Mouse (Mus musculus) embryonic facial prominence, embryonic 14.5 days (tissue): Measurements from ENCODE around the gene Commd1. TPM values are rescaled to one million over a fixed set of nuclear protein-coding genes. Genes with fewer than 3 reads are reported as not detected.

Experiments used
- ATAC-seq: fragments of 200-750 bp; cut with Nextera tagmentation; 2 replicates; pipeline ENCODE4 v1.8.0; 2017; ENCODE audit warnings: low read depth, moderate number of reproducible peaks, moderate TSS enrichment
- DNase-seq: peaks from one replicate; pipeline ENCODE4 v3.0.0-alpha.2; 2015; ENCODE audit warnings: low spot score
- H3K27ac ChIP-seq: fragments of 300-500 bp; sonication (generic); replicated peaks from 2 replicates; pipeline ENCODE4 v1.5.1; 2014; ENCODE audit warnings: low read depth, mild to moderate bottlenecking, low read length, moderate library complexity
- H3K27me3 ChIP-seq: fragments of 300-500 bp; sonication (generic); replicated peaks from 2 replicates; pipeline ENCODE4 v1.6.1; 2014; ENCODE audit warnings: low read length; ENCODE audit not compliant: control insufficient read depth, insufficient read depth
- H3K36me3 ChIP-seq: fragments of 300-500 bp; sonication (generic); 2 replicates; pipeline ENCODE4 v1.6.1; 2014; ENCODE audit warnings: low read length, mixed read lengths; ENCODE audit not compliant: control insufficient read depth, insufficient read depth
- H3K4me1 ChIP-seq: fragments of 300-500 bp; sonication (generic); 2 replicates; pipeline ENCODE4 v1.6.1; 2014; ENCODE audit warnings: antibody characterized with exemption, low read length; ENCODE audit not compliant: control insufficient read depth, insufficient read depth
- H3K4me2 ChIP-seq: fragments of 300-500 bp; sonication (generic); 2 replicates; pipeline ENCODE4 v1.6.1; 2014; ENCODE audit warnings: low read depth, mild to moderate bottlenecking, low read length, moderate library complexity, mixed read lengths
- H3K4me3 ChIP-seq: fragments of 300-500 bp; sonication (generic); 2 replicates; pipeline ENCODE4 v1.5.1; 2014; ENCODE audit warnings: low read depth, mild to moderate bottlenecking, low read length
- H3K9ac ChIP-seq: fragments of 300-500 bp; sonication (generic); 2 replicates; pipeline ENCODE4 v1.6.1; 2014; ENCODE audit warnings: low read depth, mild to moderate bottlenecking, low read length, moderate library complexity, mixed read lengths
- H3K9me3 ChIP-seq: fragments of 300-500 bp; sonication (generic); 2 replicates; pipeline ENCODE4 v1.6.1; 2016; ENCODE audit warnings: low read length; ENCODE audit not compliant: control insufficient read depth
- WGBS: fragments of 180-500 bp; shearing (Covaris S2); extraction: QIAGEN DNeasy Blood & Tissue Kit; methylation state at CpG from one replicate; pipeline ENCODE4 v1.1.7; 2014; 5-methylcytosine and 5-hydroxymethylcytosine counted together
- polyA plus RNA-seq: library from polyadenylated mRNA; unstranded; fragments of >200 nt; fragmentation: Nextera tagmentation; extraction: Ambion mirVana; gene quantifications from 2 replicates; pipeline ENCODE4 v1.2.1, GENCODE M21; 2014

Gene Commd1
- polyA plus RNA-seq, 1 experiment from 2014 or later = 376 TPM

GRCm38 (mm10) chr11:22902923-22903322 lies 79.3 kb downstream of the Commd1 start:
- H3K9ac ChIP-seq = no peak overlapping the region
- no peaks in the 10 kb centered on the region for H3K27me3 ChIP-seq
- no peaks in the 10 kb centered on the region for H3K4me1 ChIP-seq
- no peak overlapping the region for H3K4me3 ChIP-seq
- H3K36me3 ChIP-seq = peaks cover 9% of the 10 kb centered on the region; the same call in 1 of the 2 replicates
- no peak overlapping the region for H3K4me2 ChIP-seq
- no peaks in the 10 kb centered on the region for H3K9me3 ChIP-seq
- no peak overlapping the region for H3K27ac ChIP-seq
- no peak for ATAC-seq
- 78% methylated on average over 2 of the region's 2 CpGs for WGBS
- no peak for DNase-seq

- no peak overlapping the region for H3K4me2 ChIP-seq
- 84% methylated on average over 3 of the region's 3 CpGs for WGBS
- H3K9ac ChIP-seq = no peak overlapping the region
- no peak overlapping the region for H3K4me3 ChIP-seq
- no peak for ATAC-seq
- no peaks in the 10 kb centered on the region for H3K27me3 ChIP-seq
- no peak for DNase-seq
- peaks cover 9% of the 10 kb centered on the region; the same call in 1 of the 2 replicates for H3K36me3 ChIP-seq
- no peak overlapping the region for H3K27ac ChIP-seq
- H3K9me3 ChIP-seq = no peaks in the 10 kb centered on the region
- H3K4me1 ChIP-seq = no peaks in the 10 kb centered on the region
These were observed 82.1 kb downstream of the Commd1 start for GRCm38 (mm10) chr11:22900041-22900440.

DNA sequence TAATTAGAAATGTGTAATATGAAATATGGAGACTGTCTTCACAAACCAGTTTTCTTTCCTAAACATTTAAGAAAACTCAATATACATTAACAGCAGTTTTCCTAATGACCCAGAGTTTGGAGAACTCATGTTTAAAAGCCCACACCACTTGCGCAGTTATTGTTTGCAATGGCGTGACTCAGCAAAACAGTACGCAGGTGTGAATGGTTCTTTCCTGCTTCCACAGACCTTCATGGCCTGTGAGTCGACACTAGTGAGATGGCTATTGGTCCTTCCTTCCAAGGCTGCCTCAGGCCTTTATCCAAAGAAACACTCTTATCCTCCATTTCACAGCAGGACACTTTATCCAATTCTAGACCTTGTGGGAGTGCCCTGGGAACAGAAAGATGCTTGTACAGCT lies 84.5 kb downstream of the Commd1 start:
- Histone ChIP-seq H3K27ac (no peak overlapping the region), H3K9ac (no peak overlapping the region), H3K4me1 (no peaks in the 10 kb centered on the region), H3K36me3 (peaks cover 9% of the 10 kb centered on the region; the same call in 1 of the 2 replicates), H3K9me3 (no peaks in the 10 kb centered on the region), H3K27me3 (no peaks in the 10 kb centered on the region), H3K4me2 (no peak overlapping the region), H3K4me3 (no peak overlapping the region)
- ATAC-seq (no peak), DNase-seq (no peak)
- 89% methylated on average over 4 of the region's 4 CpGs for WGBS

- Histone ChIP-seq H3K4me2 (no peak overlapping the region), H3K4me3 (no peak overlapping the region), H3K4me1 (no peaks in the 10 kb centered on the region), H3K27me3 (no peaks in the 10 kb centered on the region), H3K36me3 (peaks cover 9% of the 10 kb centered on the region; the same call in 1 of the 2 replicates), H3K9ac (no peak overlapping the region), H3K9me3 (no peaks in the 10 kb centered on the region), H3K27ac (no peak overlapping the region)
- ATAC-seq = no peak
- WGBS = 89% methylated on average over 4 of the region's 4 CpGs
- DNase-seq = no peak
These were observed 85.1 kb downstream of the Commd1 start for GRCm38 (mm10) chr11:22897127-22897526.

GRCm38 (mm10) chr11:22893075-22893474 lies 89.1 kb downstream of the Commd1 start:
- ATAC-seq = no peak; the same call in 1 of the 2 replicates
- WGBS = 62% methylated on average over 3 of the region's 3 CpGs

DNA sequence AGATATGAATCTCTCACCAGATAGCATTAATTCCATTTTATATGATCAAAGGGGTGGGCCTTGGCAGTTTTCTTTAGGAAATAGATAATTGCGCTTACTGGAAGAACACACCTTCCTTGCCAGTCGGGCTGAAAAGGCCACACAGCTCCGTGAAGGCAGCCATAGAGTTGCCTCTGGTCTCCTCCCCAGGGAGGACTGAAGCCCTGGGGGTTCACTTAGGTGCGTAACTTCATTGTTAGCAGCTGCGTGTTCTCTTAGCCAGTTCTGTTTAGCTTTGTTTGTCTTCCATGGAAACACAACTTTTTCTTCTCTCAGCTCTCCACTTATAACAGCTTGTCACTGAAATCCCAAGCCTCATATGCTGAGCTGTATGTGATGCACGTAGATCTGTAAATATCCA lies 89.7 kb downstream of the Commd1 start:
- H3K9ac ChIP-seq = no peak overlapping the region
- DNase-seq (no peak), ATAC-seq (no peak)
- H3K36me3 ChIP-seq = no peaks in the 10 kb centered on the region
- H3K27me3 ChIP-seq = no peaks in the 10 kb centered on the region
- H3K4me2 ChIP-seq = no peak overlapping the region
- no peak overlapping the region for H3K27ac ChIP-seq
- H3K4me1 ChIP-seq = no peaks in the 10 kb centered on the region
- 66% methylated on average over 6 of the region's 6 CpGs for WGBS
- no peak overlapping the region for H3K4me3 ChIP-seq
- no peaks in the 10 kb centered on the region for H3K9me3 ChIP-seq

More at GRCm38 (mm10) chr11:22893075-22893474, 89.1 kb downstream of the Commd1 start:
- H3K9ac ChIP-seq = no peak overlapping the region
- no peaks in the 10 kb centered on the region for H3K36me3 ChIP-seq
- no peak overlapping the region for H3K27ac ChIP-seq
- no peak overlapping the region for H3K4me2 ChIP-seq
- H3K4me3 ChIP-seq = no peak overlapping the region
- no peaks in the 10 kb centered on the region for H3K27me3 ChIP-seq
- H3K4me1 ChIP-seq = no peaks in the 10 kb centered on the region
- no peak for DNase-seq
- H3K9me3 ChIP-seq = no peaks in the 10 kb centered on the region

DNA sequence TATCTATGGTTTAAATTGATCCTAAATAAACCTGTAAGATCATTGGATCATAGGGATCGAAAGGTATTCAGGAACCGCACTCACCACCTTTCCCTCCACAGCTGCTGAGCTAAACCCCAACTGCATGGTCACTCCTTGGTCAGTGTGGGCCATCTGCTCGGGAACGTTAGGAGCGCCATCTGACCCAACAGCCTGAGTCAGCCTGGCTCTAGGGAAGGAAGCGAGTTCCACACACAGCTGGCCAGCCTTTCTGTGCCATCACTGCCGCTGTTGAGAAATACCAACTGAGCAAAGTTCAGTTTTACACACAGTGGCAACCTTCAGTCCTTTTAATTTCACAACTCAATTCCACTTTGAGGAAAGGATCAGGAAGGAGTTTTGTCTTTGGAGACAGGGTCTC lies 90.3 kb downstream of the Commd1 start:
- no peaks in the 10 kb centered on the region for H3K4me1 ChIP-seq
- H3K4me3 ChIP-seq = no peak overlapping the region
- no peaks in the 10 kb centered on the region for H3K27me3 ChIP-seq
- no peaks in the 10 kb centered on the region for H3K36me3 ChIP-seq
- no peaks in the 10 kb centered on the region for H3K9me3 ChIP-seq
- H3K4me2 ChIP-seq = no peak overlapping the region
- no peak overlapping the region for H3K9ac ChIP-seq
- no peak overlapping the region for H3K27ac ChIP-seq
- ATAC-seq = no peak
- DNase-seq = no peak
- 88% methylated on average over 7 of the region's 7 CpGs for WGBS

DNA sequence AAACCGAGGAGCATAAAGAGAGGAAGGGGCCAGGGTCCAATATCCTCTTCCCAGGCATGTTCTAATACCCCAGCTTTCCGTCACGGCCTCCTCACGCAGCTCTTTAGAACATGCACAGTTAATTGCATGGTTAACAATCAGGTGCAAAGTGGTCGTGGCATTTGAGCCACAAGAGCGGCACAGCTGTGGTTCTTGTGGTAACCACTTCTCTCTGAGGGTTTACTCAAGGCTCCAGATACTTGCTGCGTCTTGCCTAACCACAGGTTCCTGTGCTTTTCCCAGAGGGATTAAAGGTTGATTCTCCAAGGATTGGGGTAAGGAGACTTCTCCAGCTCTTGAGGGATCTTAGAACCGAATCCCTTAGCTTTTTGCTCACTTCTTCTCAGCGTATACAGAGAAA lies 90.9 kb downstream of the Commd1 start:
- Histone ChIP-seq H3K4me1 (no peaks in the 10 kb centered on the region), H3K36me3 (no peaks in the 10 kb centered on the region), H3K4me3 (no peak overlapping the region), H3K4me2 (no peak overlapping the region), H3K27ac (no peak overlapping the region), H3K27me3 (no peaks in the 10 kb centered on the region), H3K9me3 (no peaks in the 10 kb centered on the region), H3K9ac (no peak overlapping the region)
- WGBS = 63% methylated on average over 9 of the region's 9 CpGs
- ATAC-seq (peak; percentile 58; the same call in 1 of the 2 replicates), DNase-seq (peak; percentile 59)

- Histone ChIP-seq H3K9ac (no peak overlapping the region), H3K36me3 (no peaks in the 10 kb centered on the region), H3K9me3 (no peaks in the 10 kb centered on the region), H3K27ac (no peak overlapping the region), H3K4me1 (no peaks in the 10 kb centered on the region), H3K4me3 (no peak overlapping the region), H3K27me3 (no peaks in the 10 kb centered on the region), H3K4me2 (no peak overlapping the region)
- WGBS = 92% methylated on average over 3 of the region's 3 CpGs
- no peak for ATAC-seq
- DNase-seq = no peak
These were observed 93.0 kb downstream of the Commd1 start for GRCm38 (mm10) chr11:22889224-22889623.
